Mouse (Mus musculus) cortical plate, adult 2 months (tissue): ENCODE data around the gene Tas1r2. TPM values are rescaled to one million over a fixed set of nuclear protein-coding genes. Genes with fewer than 3 reads are reported as not detected.

Source experiments
- H3K27ac ChIP-seq: fragments of 200-500 bp; 2 replicates; pipeline ENCODE4 v1.5.1; 2012; ENCODE audit warnings: low read length, control low read depth, inconsistent platforms; ENCODE audit not compliant: insufficient read depth
- H3K4me1 ChIP-seq: fragments of 200-500 bp; 2 replicates; pipeline ENCODE4 v1.6.1; 2011; ENCODE audit warnings: low read length; ENCODE audit not compliant: control insufficient read depth, insufficient read depth
- H3K4me3 ChIP-seq: fragments of 200-500 bp; 2 replicates; pipeline ENCODE4 v1.5.1; 2011; ENCODE audit warnings: mild to moderate bottlenecking, low read length, control low read depth; ENCODE audit not compliant: insufficient read depth
- CTCF ChIP-seq: fragments of 200-500 bp; IDR thresholded peaks from 2 replicates; pipeline ENCODE4 v1.5.1; 2011; ENCODE audit warnings: mild to moderate bottlenecking, control low read depth, low read length; ENCODE audit not compliant: insufficient read depth; ENCODE audit errors: extremely low read depth
- POLR2A ChIP-seq: fragments of 200-500 bp; IDR thresholded peaks from 2 replicates; pipeline ENCODE4 v1.6.1; 2011; ENCODE audit warnings: mild to moderate bottlenecking, low read length, control low read depth; ENCODE audit not compliant: insufficient read depth; ENCODE audit errors: extremely low read depth
- polyA plus RNA-seq: library from polyadenylated mRNA; depleted of rRNA; stranded (reverse); fragments of >200 nt; gene quantifications from 2 replicates; pipeline ENCODE4 v1.2.3, GENCODE M21; 2012

The Tas1r2 gene
- polyA plus RNA-seq, 1 experiment, result not detected

GRCm38 (mm10) chr4:139650907-139651306, 2.4 kb upstream of the Tas1r2 start:
- TF ChIP-seq POLR2A (no peak), CTCF (no peak)
- Histone ChIP-seq H3K4me3 (no peak overlapping the region), H3K4me1 (no peaks in the 10 kb centered on the region), H3K27ac (no peak overlapping the region)

- H3K27ac ChIP-seq, result no peak overlapping the region
- no peaks in the 10 kb centered on the region for H3K4me1 ChIP-seq
- no peak overlapping the region for H3K4me3 ChIP-seq
- TF ChIP-seq CTCF (no peak), POLR2A (no peak)
Observed at GRCm38 (mm10) chr4:139661897-139662296, 8.6 kb downstream of the Tas1r2 start.

GRCm38 (mm10) chr4:139667632-139668031, 14.3 kb downstream of the Tas1r2 start:
- Histone ChIP-seq H3K4me3 (no peak overlapping the region), H3K4me1 (no peaks in the 10 kb centered on the region), H3K27ac (no peak overlapping the region)
- TF ChIP-seq CTCF (no peak), POLR2A (no peak)

GRCm38 (mm10) chr4:139669847-139670246, 16.5 kb downstream of the Tas1r2 start:
- Histone ChIP-seq H3K27ac (no peak overlapping the region), H3K4me1 (no peaks in the 10 kb centered on the region), H3K4me3 (no peak overlapping the region)
- TF ChIP-seq CTCF (peak; percentile 88), POLR2A (no peak)

GRCm38 (mm10) chr4:139675696-139676095, 22.4 kb downstream of the Tas1r2 start:
- no peaks in the 10 kb centered on the region for H3K4me1 ChIP-seq
- TF ChIP-seq POLR2A, result no peak
- no peak for TF ChIP-seq CTCF
- H3K27ac ChIP-seq, result no peak overlapping the region
- H3K4me3 ChIP-seq, result no peak overlapping the region

GRCm38 (mm10) chr4:139683728-139684638, 30.6 kb downstream of the Tas1r2 start:
- H3K4me3 ChIP-seq, result no peak overlapping the region
- TF ChIP-seq CTCF, result no peak
- TF ChIP-seq POLR2A, result no peak
- H3K27ac ChIP-seq, result no peak overlapping the region
- H3K4me1 ChIP-seq, result no peaks in the 10 kb centered on the region

GRCm38 (mm10) chr4:139684639-139685017, 31.3 kb downstream of the Tas1r2 start:
- H3K4me1 ChIP-seq, result no peaks in the 10 kb centered on the region
- no peak overlapping the region for H3K4me3 ChIP-seq
- TF ChIP-seq CTCF, result peak; percentile 83
- no peak for TF ChIP-seq POLR2A
- no peak overlapping the region for H3K27ac ChIP-seq

- TF ChIP-seq POLR2A, result no peak
- no peak for TF ChIP-seq CTCF
- H3K27ac ChIP-seq, result no peak overlapping the region
- H3K4me1 ChIP-seq, result no peaks in the 10 kb centered on the region
- H3K4me3 ChIP-seq, result no peak overlapping the region
Observed at GRCm38 (mm10) chr4:139688058-139688457, 34.7 kb downstream of the Tas1r2 start.

GRCm38 (mm10) chr4:139689627-139690269, 36.4 kb downstream of the Tas1r2 start:
- Histone ChIP-seq H3K4me1 (no peaks in the 10 kb centered on the region), H3K27ac (no peak overlapping the region), H3K4me3 (no peak overlapping the region)
- TF ChIP-seq CTCF (no peak), POLR2A (no peak)

GRCm38 (mm10) chr4:139693315-139693714, 40.0 kb downstream of the Tas1r2 start:
- TF ChIP-seq CTCF (no peak), POLR2A (no peak)
- Histone ChIP-seq H3K4me3 (no peak overlapping the region), H3K4me1 (no peaks in the 10 kb centered on the region), H3K27ac (no peak overlapping the region)
